Mouse (Mus musculus) forebrain, embryonic 16.5 days (tissue): ENCODE measurements around the gene Got2. TPM values are rescaled to one million over a fixed set of nuclear protein-coding genes. Genes with fewer than 3 reads are reported as not detected.

ENCODE experiments used
- polyA plus RNA-seq: library from polyadenylated mRNA; unstranded; fragments of >200 nt; fragmentation: Nextera tagmentation; extraction: Ambion mirVana; gene quantifications from 2 replicates; pipeline ENCODE4 v1.2.1, GENCODE M21; 2015

Got2 gene
- polyA plus RNA-seq, 1 experiment from 2014 or later, result 175 TPM

Other genes starting within 250 kb of the Got2 start
- 221 and 296 TPM in 2 replicates for gene Ndrg4, start 211.6 kb downstream of the Got2 start, polyA plus RNA-seq
- gene Setd6, start 172.7 kb downstream of the Got2 start, polyA plus RNA-seq, result 28.1 and 31.2 TPM in 2 replicates
- 58.5 and 58.7 TPM in 2 replicates for gene Cnot1, start 81.1 kb downstream of the Got2 start, polyA plus RNA-seq
- gene Sap18b, start 63.2 kb downstream of the Got2 start, polyA plus RNA-seq, result 219 and 261 TPM in 2 replicates
- 29.9 and 31.1 TPM in 2 replicates for gene Slc38a7, start 35.0 kb downstream of the Got2 start, polyA plus RNA-seq